Mouse (Mus musculus): ENCODE data around the gene Phldb1.

DNA sequence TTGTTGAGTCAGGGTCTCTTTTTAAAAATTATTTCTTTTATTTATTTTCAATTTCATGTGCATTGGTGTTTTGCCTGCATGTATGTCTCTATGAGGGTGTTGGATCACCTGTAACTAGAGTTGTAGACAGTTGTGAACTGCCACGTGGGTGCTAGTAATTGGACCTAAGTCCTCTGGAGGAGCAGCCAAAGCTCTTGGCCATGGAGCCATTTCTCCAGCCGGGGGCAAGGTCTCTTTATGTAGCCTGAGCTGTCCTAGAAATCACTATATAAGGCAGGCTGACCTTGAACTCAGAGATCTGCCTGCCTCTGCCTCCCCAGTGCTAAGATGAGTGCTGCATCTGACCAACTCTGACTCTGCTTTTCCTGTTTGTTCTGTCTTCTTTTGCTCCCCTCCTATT lies 90.8 kb downstream of the Phldb1 start:
- no peak for TF ChIP-seq CTCF (IDR thresholded peaks at IDR 0.05; ENCODE audit: extremely low read depth, insufficient read length, insufficient replicate concordance, low read depth, low read length)
- no peak for TF ChIP-seq POLR2A (IDR thresholded peaks at IDR 0.05; ENCODE audit: low read depth, low read length)

Data from small intestine, adult 2 months (tissue).